Mouse (Mus musculus) hindbrain, postnatal 0 days (tissue): ENCODE results near the gene Casq2. TPM values are rescaled to one million over a fixed set of nuclear protein-coding genes. Genes with fewer than 3 reads are reported as not detected.

Experiments used
- ATAC-seq: fragments of 200-750 bp; cut with Nextera tagmentation; 2 replicates; pipeline ENCODE4 v1.8.0; 2017; ENCODE audit warnings: mild to moderate bottlenecking, moderate TSS enrichment, moderate library complexity
- DNase-seq: peaks from one replicate; pipeline ENCODE4 v3.0.0-alpha.2; 2015; ENCODE audit warnings: low spot score
- H3K27ac ChIP-seq: fragments of 300-500 bp; sonication (generic); 2 replicates; pipeline ENCODE4 v1.5.1; 2014; ENCODE audit warnings: mild to moderate bottlenecking
- H3K27me3 ChIP-seq: fragments of 300-500 bp; sonication (generic); 2 replicates; pipeline ENCODE4 v1.6.1; 2014; ENCODE audit warnings: low read length, mixed read lengths; ENCODE audit not compliant: insufficient read depth
- H3K36me3 ChIP-seq: fragments of 300-500 bp; sonication (generic); 2 replicates; pipeline ENCODE4 v1.6.1; 2014; ENCODE audit warnings: low read length, mixed read lengths; ENCODE audit not compliant: insufficient read depth
- H3K4me1 ChIP-seq: fragments of 300-500 bp; sonication (generic); 2 replicates; pipeline ENCODE4 v1.6.1; 2014; ENCODE audit warnings: antibody characterized with exemption, low read length, mixed read lengths; ENCODE audit not compliant: insufficient read depth
- H3K4me2 ChIP-seq: fragments of 300-500 bp; sonication (generic); 2 replicates; pipeline ENCODE4 v1.6.1; 2014; ENCODE audit warnings: low read depth, mild to moderate bottlenecking, low read length, moderate library complexity, mixed read lengths
- H3K4me3 ChIP-seq: fragments of 300-500 bp; sonication (generic); 2 replicates; pipeline ENCODE4 v1.5.1; 2014; ENCODE audit warnings: low read length
- H3K9ac ChIP-seq: fragments of 300-500 bp; sonication (generic); replicated peaks from 2 replicates; pipeline ENCODE4 v1.6.1; 2014; ENCODE audit warnings: mild to moderate bottlenecking, low read length, moderate library complexity, mixed read lengths
- H3K9me3 ChIP-seq: fragments of 300-500 bp; sonication (generic); 2 replicates; pipeline ENCODE4 v1.6.1; 2016; ENCODE audit warnings: low read length, mixed read lengths
- CTCF ChIP-seq: IDR thresholded peaks from 2 replicates; pipeline ENCODE4 v1.5.1; 2016; ENCODE audit warnings: antibody characterized with exemption, control low read depth, low read depth
- WGBS: fragments of 180-500 bp; shearing (Covaris S2); extraction: QIAGEN DNeasy Blood & Tissue Kit; methylation state at CpG from one replicate; pipeline ENCODE4 v1.1.7; 2014; 5-methylcytosine and 5-hydroxymethylcytosine counted together
- polyA plus RNA-seq: library from polyadenylated mRNA; unstranded; fragments of >200 nt; fragmentation: Nextera tagmentation; extraction: Ambion mirVana; gene quantifications from 2 replicates; pipeline ENCODE4 v1.2.1, GENCODE M21; 2015
- total RNA-seq: library from RNA; depleted of rRNA; stranded (reverse); fragments of >200 nt; gene quantifications from 2 replicates; pipeline ENCODE4 v1.2.3, GENCODE M21; 2014

Gene Casq2
- total and polyA plus RNA-seq, 2 experiments from 2014 or later: 0.56 to 1.4 TPM

- Histone ChIP-seq H3K9me3 (0 out of 2 replicates have a peak, but pooled peaks cover 3% of the 10 kb centered on the region), H3K9ac (no peak overlapping the region), H3K36me3 (0 out of 2 replicates have a peak, but pooled peaks cover 16% of the 10 kb centered on the region), H3K4me1 (peaks cover 5% of the 10 kb centered on the region; the same call in 1 of the 2 replicates), H3K4me3 (no peak overlapping the region), H3K27me3 (no peaks in the 10 kb centered on the region), H3K4me2 (no peak overlapping the region), H3K27ac (no peak overlapping the region)
- ATAC-seq (no peak), DNase-seq (no peak)
- TF ChIP-seq CTCF: no peak
- WGBS: 84% methylated on average over 4 of the region's 4 CpGs
Measured at GRCm38 (mm10) chr3:102187401-102187800, 101.2 kb downstream of the Casq2 start.

GRCm38 (mm10) chr3:102188972-102189371, 102.8 kb downstream of the Casq2 start:
- Histone ChIP-seq H3K27ac (no peak overlapping the region), H3K4me1 (peaks cover 15% of the 10 kb centered on the region), H3K27me3 (no peaks in the 10 kb centered on the region), H3K4me2 (no peak overlapping the region), H3K9ac (no peak overlapping the region), H3K9me3 (0 out of 2 replicates have a peak, but pooled peaks cover 3% of the 10 kb centered on the region), H3K36me3 (0 out of 2 replicates have a peak, but pooled peaks cover 8% of the 10 kb centered on the region), H3K4me3 (no peak overlapping the region)
- DNase-seq (peak; percentile 56), ATAC-seq (no peak)
- no peak for TF ChIP-seq CTCF
- 14% methylated on average over 6 of the region's 6 CpGs for WGBS

GRCm38 (mm10) chr3:102190015-102190414, 103.8 kb downstream of the Casq2 start:
- peaks cover 25% of the 10 kb centered on the region for H3K4me1 ChIP-seq
- 10% methylated on average over 4 of the region's 4 CpGs for WGBS
- TF ChIP-seq CTCF: no peak
- H3K9ac ChIP-seq: no peak overlapping the region
- H3K4me2 ChIP-seq: no peak overlapping the region
- 0 out of 2 replicates have a peak overlapping the region, but pooled peaks have one; percentile 20 for H3K27ac ChIP-seq
- ATAC-seq (0 out of 2 replicates have a peak, but pooled peaks have one; percentile 39), DNase-seq (no peak)
- H3K27me3 ChIP-seq: no peaks in the 10 kb centered on the region
- H3K9me3 ChIP-seq: 0 out of 2 replicates have a peak, but pooled peaks cover 3% of the 10 kb centered on the region
- H3K4me3 ChIP-seq: no peak overlapping the region
- H3K36me3 ChIP-seq: 0 out of 2 replicates have a peak, but pooled peaks cover 6% of the 10 kb centered on the region

GRCm38 (mm10) chr3:102190642-102191041, 104.4 kb downstream of the Casq2 start:
- Histone ChIP-seq H3K9ac (no peak overlapping the region), H3K4me1 (peaks cover 25% of the 10 kb centered on the region), H3K27me3 (no peaks in the 10 kb centered on the region), H3K9me3 (0 out of 2 replicates have a peak, but pooled peaks cover 3% of the 10 kb centered on the region), H3K36me3 (0 out of 2 replicates have a peak, but pooled peaks cover 6% of the 10 kb centered on the region), H3K4me3 (no peak overlapping the region), H3K4me2 (no peak overlapping the region), H3K27ac (no peak overlapping the region)
- DNase-seq (no peak), ATAC-seq (no peak)
- no peak for TF ChIP-seq CTCF

GRCm38 (mm10) chr3:102191575-102191974, 105.4 kb downstream of the Casq2 start:
- no peak for TF ChIP-seq CTCF
- no peaks in the 10 kb centered on the region for H3K9me3 ChIP-seq
- 0 out of 2 replicates have a peak, but pooled peaks cover 5% of the 10 kb centered on the region for H3K36me3 ChIP-seq
- WGBS: 73% methylated on average over 3 of the region's 3 CpGs
- H3K27ac ChIP-seq: no peak overlapping the region
- no peak overlapping the region for H3K4me3 ChIP-seq
- ATAC-seq (no peak), DNase-seq (no peak)
- peaks cover 25% of the 10 kb centered on the region for H3K4me1 ChIP-seq
- no peaks in the 10 kb centered on the region for H3K27me3 ChIP-seq
- H3K4me2 ChIP-seq: no peak overlapping the region
- no peak overlapping the region for H3K9ac ChIP-seq

- DNase-seq (no peak), ATAC-seq (no peak)
- no peaks in the 10 kb centered on the region for H3K9me3 ChIP-seq
- H3K9ac ChIP-seq: no peak overlapping the region
- no peak overlapping the region for H3K4me3 ChIP-seq
- no peaks in the 10 kb centered on the region for H3K36me3 ChIP-seq
- H3K4me1 ChIP-seq: peaks cover 25% of the 10 kb centered on the region
- no peak overlapping the region for H3K27ac ChIP-seq
- TF ChIP-seq CTCF: no peak
- 53% methylated on average over 2 of the region's 2 CpGs for WGBS
- H3K27me3 ChIP-seq: no peaks in the 10 kb centered on the region
- H3K4me2 ChIP-seq: no peak overlapping the region
Measured at GRCm38 (mm10) chr3:102192621-102193020, 106.4 kb downstream of the Casq2 start.
